Mouse (Mus musculus) hindbrain, postnatal 0 days (tissue): ENCODE measurements around the gene Shank2. TPM values are rescaled to one million over a fixed set of nuclear protein-coding genes. Genes with fewer than 3 reads are reported as not detected.

Source experiments
- ATAC-seq: fragments of 200-750 bp; cut with Nextera tagmentation; 2 replicates; pipeline ENCODE4 v1.8.0; 2017; ENCODE audit warnings: mild to moderate bottlenecking, moderate TSS enrichment, moderate library complexity
- DNase-seq: peaks from one replicate; pipeline ENCODE4 v3.0.0-alpha.2; 2015; ENCODE audit warnings: low spot score
- H3K27ac ChIP-seq: fragments of 300-500 bp; sonication (generic); 2 replicates; pipeline ENCODE4 v1.5.1; 2014; ENCODE audit warnings: mild to moderate bottlenecking
- H3K27me3 ChIP-seq: fragments of 300-500 bp; sonication (generic); 2 replicates; pipeline ENCODE4 v1.6.1; 2014; ENCODE audit warnings: low read length, mixed read lengths; ENCODE audit not compliant: insufficient read depth
- H3K36me3 ChIP-seq: fragments of 300-500 bp; sonication (generic); 2 replicates; pipeline ENCODE4 v1.6.1; 2014; ENCODE audit warnings: low read length, mixed read lengths; ENCODE audit not compliant: insufficient read depth
- H3K4me1 ChIP-seq: fragments of 300-500 bp; sonication (generic); 2 replicates; pipeline ENCODE4 v1.6.1; 2014; ENCODE audit warnings: antibody characterized with exemption, low read length, mixed read lengths; ENCODE audit not compliant: insufficient read depth
- H3K4me2 ChIP-seq: fragments of 300-500 bp; sonication (generic); 2 replicates; pipeline ENCODE4 v1.6.1; 2014; ENCODE audit warnings: low read depth, mild to moderate bottlenecking, low read length, moderate library complexity, mixed read lengths
- H3K4me3 ChIP-seq: fragments of 300-500 bp; sonication (generic); 2 replicates; pipeline ENCODE4 v1.5.1; 2014; ENCODE audit warnings: low read length
- H3K9ac ChIP-seq: fragments of 300-500 bp; sonication (generic); replicated peaks from 2 replicates; pipeline ENCODE4 v1.6.1; 2014; ENCODE audit warnings: mild to moderate bottlenecking, low read length, moderate library complexity, mixed read lengths
- H3K9me3 ChIP-seq: fragments of 300-500 bp; sonication (generic); 2 replicates; pipeline ENCODE4 v1.6.1; 2016; ENCODE audit warnings: low read length, mixed read lengths
- CTCF ChIP-seq: IDR thresholded peaks from 2 replicates; pipeline ENCODE4 v1.5.1; 2016; ENCODE audit warnings: antibody characterized with exemption, control low read depth, low read depth
- WGBS: fragments of 180-500 bp; shearing (Covaris S2); extraction: QIAGEN DNeasy Blood & Tissue Kit; methylation state at CpG from one replicate; pipeline ENCODE4 v1.1.7; 2014; 5-methylcytosine and 5-hydroxymethylcytosine counted together
- polyA plus RNA-seq: library from polyadenylated mRNA; unstranded; fragments of >200 nt; fragmentation: Nextera tagmentation; extraction: Ambion mirVana; gene quantifications from 2 replicates; pipeline ENCODE4 v1.2.1, GENCODE M21; 2015
- total RNA-seq: library from RNA; depleted of rRNA; stranded (reverse); fragments of >200 nt; gene quantifications from 2 replicates; pipeline ENCODE4 v1.2.3, GENCODE M21; 2014

The Shank2 gene
- total and polyA plus RNA-seq, 2 experiments from 2014 or later, result 8.4 to 28.0 TPM

- Histone ChIP-seq H3K4me2 (no peak overlapping the region), H3K27me3 (no peaks in the 10 kb centered on the region), H3K9ac (no peak overlapping the region), H3K36me3 (peaks cover 53% of the 10 kb centered on the region), H3K4me1 (no peaks in the 10 kb centered on the region), H3K27ac (no peak overlapping the region), H3K4me3 (no peak overlapping the region), H3K9me3 (no peaks in the 10 kb centered on the region)
- TF ChIP-seq CTCF, result no peak
- WGBS, result 95% methylated on average over 7 of the region's 7 CpGs
- DNase-seq (no peak), ATAC-seq (no peak)
Observed at GRCm38 (mm10) chr7:144438811-144439210, 437.1 kb downstream of the Shank2 start.

- Histone ChIP-seq H3K27me3 (no peaks in the 10 kb centered on the region), H3K9ac (no peak overlapping the region), H3K36me3 (peaks cover 71% of the 10 kb centered on the region), H3K4me2 (no peak overlapping the region), H3K27ac (no peak overlapping the region), H3K4me3 (no peak overlapping the region), H3K4me1 (no peaks in the 10 kb centered on the region), H3K9me3 (no peaks in the 10 kb centered on the region)
- no peak for TF ChIP-seq CTCF
- 95% methylated on average over 11 of the region's 11 CpGs for WGBS
- no peak for ATAC-seq
- no peak for DNase-seq
Observed at GRCm38 (mm10) chr7:144441466-144441865, 439.7 kb downstream of the Shank2 start.

- H3K36me3 ChIP-seq, result peaks cover 66% of the 10 kb centered on the region
- ATAC-seq, result no peak
- no peak overlapping the region for H3K4me3 ChIP-seq
- H3K9ac ChIP-seq, result no peak overlapping the region
- DNase-seq, result no peak
- H3K9me3 ChIP-seq, result no peaks in the 10 kb centered on the region
- no peaks in the 10 kb centered on the region for H3K27me3 ChIP-seq
- no peak overlapping the region for H3K4me2 ChIP-seq
- H3K4me1 ChIP-seq, result no peaks in the 10 kb centered on the region
- no peak for TF ChIP-seq CTCF
- 90% methylated on average over 4 of the region's 4 CpGs for WGBS
- no peak overlapping the region for H3K27ac ChIP-seq
Observed at GRCm38 (mm10) chr7:144441976-144442375, 440.2 kb downstream of the Shank2 start.

GRCm38 (mm10) chr7:144444788-144445187 is 443.1 kb downstream of the Shank2 start:
- Histone ChIP-seq H3K4me3 (no peak overlapping the region), H3K9ac (no peak overlapping the region), H3K9me3 (no peaks in the 10 kb centered on the region), H3K27me3 (no peaks in the 10 kb centered on the region), H3K4me2 (no peak overlapping the region), H3K27ac (no peak overlapping the region), H3K36me3 (peaks cover 57% of the 10 kb centered on the region), H3K4me1 (no peaks in the 10 kb centered on the region)
- DNase-seq (no peak), ATAC-seq (no peak)
- WGBS, result 95% methylated on average over 7 of the region's 7 CpGs
- no peak for TF ChIP-seq CTCF

- WGBS, result 89% methylated on average over 3 of the region's 3 CpGs
- Histone ChIP-seq H3K4me1 (0 out of 2 replicates have a peak, but pooled peaks cover 3% of the 10 kb centered on the region), H3K27me3 (no peaks in the 10 kb centered on the region), H3K9me3 (no peaks in the 10 kb centered on the region), H3K9ac (no peak overlapping the region), H3K27ac (no peak overlapping the region), H3K4me3 (no peak overlapping the region), H3K4me2 (no peak overlapping the region), H3K36me3 (peaks cover 44% of the 10 kb centered on the region)
- ATAC-seq, result no peak
- TF ChIP-seq CTCF, result no peak
- no peak for DNase-seq
Observed at GRCm38 (mm10) chr7:144447146-144447545, 445.4 kb downstream of the Shank2 start.

GRCm38 (mm10) chr7:144448186-144448585 is 446.5 kb downstream of the Shank2 start:
- H3K4me3 ChIP-seq, result no peak overlapping the region
- H3K36me3 ChIP-seq, result peaks cover 53% of the 10 kb centered on the region
- no peak overlapping the region for H3K27ac ChIP-seq
- WGBS, result 88% methylated on average over 1 of the region's 1 CpGs
- no peak overlapping the region for H3K9ac ChIP-seq
- 0 out of 2 replicates have a peak, but pooled peaks cover 3% of the 10 kb centered on the region for H3K4me1 ChIP-seq
- H3K4me2 ChIP-seq, result no peak overlapping the region
- no peaks in the 10 kb centered on the region for H3K9me3 ChIP-seq
- ATAC-seq (no peak), DNase-seq (no peak)
- no peak for TF ChIP-seq CTCF
- no peaks in the 10 kb centered on the region for H3K27me3 ChIP-seq

GRCm38 (mm10) chr7:144449637-144450570 is 448.2 kb downstream of the Shank2 start:
- H3K27ac ChIP-seq, result peak overlapping the region; percentile 45; the same call in 1 of the 2 replicates
- peak; percentile 86 for ATAC-seq
- H3K4me3 ChIP-seq, result no peak overlapping the region
- H3K4me1 ChIP-seq, result 0 out of 2 replicates have a peak, but pooled peaks cover 3% of the 10 kb centered on the region
- DNase-seq, result peak; percentile 92
- H3K9me3 ChIP-seq, result no peaks in the 10 kb centered on the region
- WGBS, result 49% methylated on average over 13 of the region's 13 CpGs
- H3K36me3 ChIP-seq, result peaks cover 62% of the 10 kb centered on the region
- H3K9ac ChIP-seq, result no peak overlapping the region
- no peak for TF ChIP-seq CTCF
- no peak overlapping the region for H3K4me2 ChIP-seq
- H3K27me3 ChIP-seq, result no peaks in the 10 kb centered on the region
